11 mouse cellular contexts compared by ENCODE assay signal in the genomic region with DNA sequence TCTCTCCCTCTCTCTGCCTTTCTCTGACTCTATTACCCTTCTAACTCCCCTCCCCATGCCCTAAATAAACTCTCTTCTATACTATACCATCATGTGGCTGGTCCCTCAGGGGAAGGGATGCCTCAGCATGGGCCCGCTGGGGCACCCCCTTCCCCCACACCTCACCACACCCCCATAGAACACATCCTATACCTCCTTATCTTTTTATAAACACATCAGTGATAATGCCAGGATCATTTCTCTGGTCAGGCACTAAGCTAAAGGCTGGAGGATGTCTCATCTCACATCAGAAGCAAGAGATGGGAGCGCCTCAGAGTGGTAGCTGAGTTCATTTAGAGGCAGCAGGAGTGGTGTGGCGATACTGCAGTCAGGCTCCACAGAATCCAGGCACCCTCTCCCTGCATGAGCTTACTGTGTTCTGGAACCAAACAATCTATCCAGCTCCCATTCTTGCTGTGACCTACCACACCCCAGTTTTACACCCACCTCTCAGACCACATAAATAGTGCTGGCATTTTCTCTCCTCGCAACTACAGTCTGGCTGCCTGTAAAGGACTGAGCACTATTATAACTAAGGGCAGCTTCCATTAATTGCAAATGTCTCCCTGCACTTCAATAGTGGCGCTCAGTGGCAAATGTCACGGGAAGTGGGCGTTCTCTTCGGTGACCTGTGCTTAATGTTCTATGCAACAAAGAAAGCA. TPM values are rescaled to one million over a fixed set of nuclear protein-coding genes. Genes with fewer than 3 reads are reported as not detected.
A peak's percentile ranks its signal among the peaks of the same experiment; 100 is the strongest.
DNase-seq lines count a peak whose midpoint lies in the region; ATAC-seq and TF ChIP-seq lines count a peak whose summit lies in the region.
"Had no signal": no experiment of that assay in that cellular context is flagged by ENCODE, and none has a peak within 500 bp of the region (broad histone marks: within the 10 kb centered on the region; RNA-seq: fewer than 3 reads in every experiment).

No protein-coding gene starts in this region.

- TF ChIP-seq EP300 in heart, postnatal 0 days (IDR thresholded peaks at IDR 0.05; ENCODE audit: low read depth): no peak

- peak overlapping the region; percentile 32 for H3K27ac ChIP-seq in heart, postnatal 0 days (ENCODE audit: low read depth)
- H3K27ac ChIP-seq in midbrain, embryonic 10.5 days (replicated peaks): peak overlapping the region; percentile 14; the same call in 1 of the 2 replicates
- no peak overlapping the region for H3K27ac ChIP-seq in midbrain, embryonic 16.5 days (ENCODE audit: low read length)
- peak overlapping the region; percentile 44; the same call in 1 of the 2 replicates for H3K27ac ChIP-seq in embryonic fibroblast, embryonic 13.5 days (ENCODE audit: insufficient read depth, low read length)
- H3K27ac ChIP-seq in olfactory bulb, adult 2 months (ENCODE audit: insufficient read depth, low read depth, low read length): peak overlapping the region; percentile 70

- no peak for ATAC-seq in heart, postnatal 0 days (ENCODE audit: insufficient read depth, low read depth)
- no peak for ATAC-seq in midbrain, embryonic 16.5 days
- ATAC-seq: intestine, embryonic 16.5 days had no signal

- no peak for TF ChIP-seq POLR2A in embryonic fibroblast, embryonic 13.5 days (IDR thresholded peaks at IDR 0.05; ENCODE audit: low read depth, low read length)
- no peak for TF ChIP-seq POLR2A in olfactory bulb, adult 2 months (IDR thresholded peaks at IDR 0.05; ENCODE audit: insufficient read depth, low read depth, low read length)

- no peak for DNase-seq in heart, postnatal 0 days (ENCODE audit: low spot score)
- no peak for DNase-seq in heart, postnatal 10 days
- DNase-seq in midbrain, embryonic 10.5 days (ENCODE audit: low spot score): no peak
- no peak for DNase-seq in gastrocnemius, postnatal 4 days (ENCODE audit: low spot score in 2 of 2)
- DNase-seq: left cerebral cortex, postnatal 4 days; right cerebral cortex, adult 18-20 months; thymus, postnatal 25 days had no signal

- peaks cover 19% of the 10 kb centered on the region; the same call in 1 of the 2 replicates for H3K36me3 ChIP-seq in heart, postnatal 0 days (replicated peaks; ENCODE audit: control insufficient read depth, insufficient read depth, low read length)
- H3K36me3 ChIP-seq in midbrain, embryonic 10.5 days: peaks cover 28% of the 10 kb centered on the region
- peaks cover 3% of the 10 kb centered on the region; the same call in 1 of the 2 replicates for H3K36me3 ChIP-seq in midbrain, embryonic 16.5 days (ENCODE audit: control insufficient read depth, insufficient read depth, low read length)

- no peak overlapping the region for H3K4me2 ChIP-seq in heart, postnatal 0 days (ENCODE audit: low read depth, low read length)
- H3K4me2 ChIP-seq in midbrain, embryonic 16.5 days (ENCODE audit: low read length): no peak overlapping the region

- no peak overlapping the region for H3K4me3 ChIP-seq in heart, postnatal 0 days (ENCODE audit: low read depth, low read length)
- H3K4me3 ChIP-seq in midbrain, embryonic 10.5 days: no peak overlapping the region
- H3K4me3 ChIP-seq in midbrain, embryonic 16.5 days (ENCODE audit: low read depth, low read length): no peak overlapping the region
- no peak overlapping the region for H3K4me3 ChIP-seq in embryonic fibroblast, embryonic 13.5 days (ENCODE audit: insufficient read depth, low read length)
- H3K4me3 ChIP-seq in olfactory bulb, adult 2 months (ENCODE audit: insufficient read depth, low read depth, low read length): no peak overlapping the region

- 70% methylated on average over 8 of the region's 8 CpGs for WGBS in heart, postnatal 0 days
- WGBS in midbrain, embryonic 10.5 days: 62% methylated on average over 8 of the region's 8 CpGs
- 52% methylated on average over 8 of the region's 8 CpGs for WGBS in midbrain, embryonic 16.5 days
- WGBS in olfactory bulb, adult 2 months: 43% methylated on average over 8 of the region's 8 CpGs

- TF ChIP-seq CTCF in heart, postnatal 0 days (IDR thresholded peaks at IDR 0.05; ENCODE audit: low read depth): no peak
- no peak for TF ChIP-seq CTCF in embryonic fibroblast, embryonic 13.5 days (IDR thresholded peaks at IDR 0.05; ENCODE audit: borderline replicate concordance, insufficient read depth, low read length)
- TF ChIP-seq CTCF in olfactory bulb, adult 2 months (IDR thresholded peaks at IDR 0.05; ENCODE audit: insufficient read depth, low read depth, low read length): no peak

- intact Hi-C loops in heart, postnatal 10 days (cut with DNase I): no loop called here

- 0 out of 2 replicates have a peak overlapping the region, but pooled peaks have one; percentile 2 for H3K9ac ChIP-seq in heart, postnatal 0 days (replicated peaks; ENCODE audit: low read depth, low read length)
- H3K9ac ChIP-seq in midbrain, embryonic 16.5 days (ENCODE audit: low read depth, low read length): no peak overlapping the region

- peaks cover 16% of the 10 kb centered on the region; the same call in 1 of the 2 replicates for H3K4me1 ChIP-seq in heart, postnatal 0 days (ENCODE audit: control insufficient read depth, insufficient read depth)
- H3K4me1 ChIP-seq in midbrain, embryonic 10.5 days: peaks cover 44% of the 10 kb centered on the region
- peaks cover 18% of the 10 kb centered on the region for H3K4me1 ChIP-seq in midbrain, embryonic 16.5 days (ENCODE audit: control insufficient read depth, insufficient read depth, low read length)
- peaks cover 11% of the 10 kb centered on the region for H3K4me1 ChIP-seq in embryonic fibroblast, embryonic 13.5 days (ENCODE audit: control insufficient read depth, insufficient read depth, low read length)
- peaks cover 16% of the 10 kb centered on the region for H3K4me1 ChIP-seq in olfactory bulb, adult 2 months (ENCODE audit: control insufficient read depth, insufficient read depth, low read length)

- no peaks in the 10 kb centered on the region for H3K27me3 ChIP-seq in heart, postnatal 0 days (ENCODE audit: control insufficient read depth, insufficient read depth, low read length)
- no peaks in the 10 kb centered on the region for H3K27me3 ChIP-seq in midbrain, embryonic 10.5 days (ENCODE audit: low read depth, poor library complexity, severe bottlenecking)
- H3K27me3 ChIP-seq in midbrain, embryonic 16.5 days (ENCODE audit: control insufficient read depth, insufficient read depth, low read depth, low read length): no peaks in the 10 kb centered on the region

- no peaks in the 10 kb centered on the region for H3K9me3 ChIP-seq in heart, postnatal 0 days (replicated peaks; ENCODE audit: control insufficient read depth, low read length)
- H3K9me3 ChIP-seq in midbrain, embryonic 10.5 days (replicated peaks): no peaks in the 10 kb centered on the region
- no peaks in the 10 kb centered on the region for H3K9me3 ChIP-seq in midbrain, embryonic 16.5 days (replicated peaks; ENCODE audit: control insufficient read depth, low read length, poor library complexity, severe bottlenecking)

RNA-seq across cellular contexts. Expression of gene Scd2, which starts 18.0 kb away (rescaled TPM):
- 307 and 374 TPM in 2 replicates for total RNA-seq in heart, postnatal 0 days (2014; rRNA removed; ENCODE audit: low replicate concordance)
- 47.5 and 61.2 TPM in 2 replicates for polyA plus RNA-seq in heart, postnatal 0 days (2015; fragmentation: Nextera tagmentation; extraction: Ambion mirVana)
- total RNA-seq in heart, postnatal 10 days (2021): 10 to 100 TPM; 30.3 to 34.6 TPM
- 326 and 382 TPM in 2 replicates for polyA plus RNA-seq in midbrain, embryonic 10.5 days (2016; fragmentation: Nextera tagmentation; extraction: Ambion mirVana)
- polyA plus RNA-seq in midbrain, embryonic 16.5 days (2015; fragmentation: Nextera tagmentation; extraction: Ambion mirVana): 281 and 311 TPM in 2 replicates
- 442 and 478 TPM in 2 replicates for polyA plus RNA-seq in embryonic fibroblast, embryonic 13.5 days (2011; ENCODE audit: insufficient read length, low read depth, missing spikeins)
- polyA plus RNA-seq in olfactory bulb, adult 2 months (2012; ENCODE audit: insufficient read depth, insufficient read length, low replicate concordance, missing spikeins): 299 and 337 TPM in 2 replicates
- total RNA-seq in gastrocnemius, postnatal 4 days (2021): 10 to 100 TPM; 81.6 to 87.3 TPM

RNA-seq across cellular contexts. Expression of gene Scd4, which starts 21.4 kb away (rescaled TPM):
- total RNA-seq in heart, postnatal 0 days (2014; rRNA removed; ENCODE audit: low replicate concordance): 10.8 and 37.4 TPM in 2 replicates
- polyA plus RNA-seq in heart, postnatal 0 days (2015; fragmentation: Nextera tagmentation; extraction: Ambion mirVana): 30.8 and 38.2 TPM in 2 replicates
- 10 to 100 TPM; 44.0 to 67.2 TPM for total RNA-seq in heart, postnatal 10 days (2021)
- 0.06 TPM in 1 of 2 replicates, not detected in the other for polyA plus RNA-seq in midbrain, embryonic 10.5 days (2016; fragmentation: Nextera tagmentation; extraction: Ambion mirVana)
- polyA plus RNA-seq in midbrain, embryonic 16.5 days (2015; fragmentation: Nextera tagmentation; extraction: Ambion mirVana): 0.18 and 0.19 TPM in 2 replicates
- 0.35 and 0.72 TPM in 2 replicates for polyA plus RNA-seq in embryonic fibroblast, embryonic 13.5 days (2011; ENCODE audit: insufficient read length, low read depth, missing spikeins)
- polyA plus RNA-seq in olfactory bulb, adult 2 months (2012; ENCODE audit: insufficient read depth, insufficient read length, low replicate concordance, missing spikeins): not detected in 2 replicates
- total RNA-seq in gastrocnemius, postnatal 4 days (2021): under 1 TPM; 0.62 to 0.71 TPM

Comparison
In these comparisons a context has a peak if more than half of its experiments do, and no peak if none do; other contexts are left out.
1. RNA of gene Scd4, which starts 21.4 kb away (polyA plus RNA-seq): 30.8 to 38.2 TPM in heart, postnatal 0 days; 0.35 to 0.72 TPM in embryonic fibroblast, embryonic 13.5 days, 0.18 to 0.19 TPM in midbrain, embryonic 16.5 days, 0.06 TPM in midbrain, embryonic 10.5 days and not detected in olfactory bulb, adult 2 months; every median in the first group is over 10 times any median in the second.